Mouse (Mus musculus): ENCODE measurements at regions not wholly inside any gene's neighbourhood (a gene's known extent, or its start where the extent isn't known, plus 50 kb on each side); places are given as distances from the start of the nearest gene placed in this dataset.

- in situ Hi-C loops (cut with MboI; ENCODE audit: low sequenced_read_pairs in 2 of 2, unreplicated experiment in 2 of 2) = no loop called here
- no peaks in the 10 kb centered on the region for H3K9me3 ChIP-seq (ENCODE audit: control insufficient read depth, insufficient read depth, low read depth, low read length)
- TF ChIP-seq CHD2 (IDR thresholded peaks at IDR 0.05; ENCODE audit: low read depth, low read length) (no peak), MAFK (IDR thresholded peaks at IDR 0.05; ENCODE audit: insufficient read depth, low read depth, low read length) (no peak), HCFC1 (IDR thresholded peaks at IDR 0.05; ENCODE audit: borderline replicate concordance, insufficient read depth, low read length) (no peak), ZC3H11A (IDR thresholded peaks at IDR 0.05; ENCODE audit: borderline replicate concordance, low read depth, low read length) (no peak), ZNF384 (IDR thresholded peaks at IDR 0.05; ENCODE audit: low read depth, low read length) (no peak)
These were observed 129.0 kb upstream of the B3gat1 start for GRCm38 (mm10) chr9:26604552-26604951.

GRCm38 (mm10) chr9:26611711-26612437 is 121.7 kb upstream of the B3gat1 start:
- H3K36me3 ChIP-seq (ENCODE audit: control insufficient read depth, insufficient read depth, low read length, poor library complexity, severe bottlenecking) = no peaks in the 10 kb centered on the region
- in situ Hi-C loops (cut with MboI; ENCODE audit: low sequenced_read_pairs in 2 of 2, unreplicated experiment in 2 of 2) = no loop called here
- no peak for DNase-seq (ENCODE audit: low read depth, low spot score)
- H3K4me1 ChIP-seq (ENCODE audit: control insufficient read depth in 2 of 2, insufficient read depth in 2 of 2, low read length in 2 of 2, poor library complexity in 1 of 2) = no peaks in the 10 kb centered on the region
- no peak overlapping the region for H3K27ac ChIP-seq (ENCODE audit: insufficient read depth, low read depth, low read length, poor library complexity, severe bottlenecking)
- TF ChIP-seq ZNF384 (IDR thresholded peaks at IDR 0.05; ENCODE audit: low read depth, low read length) = no peak
- no peak for TF ChIP-seq HCFC1 (IDR thresholded peaks at IDR 0.05; ENCODE audit: borderline replicate concordance, insufficient read depth, low read length)
- TF ChIP-seq MAFK (IDR thresholded peaks at IDR 0.05; ENCODE audit: insufficient read depth, low read depth, low read length) = no peak
- no peak for TF ChIP-seq CHD2 (IDR thresholded peaks at IDR 0.05; ENCODE audit: low read depth, low read length)
- no peak for TF ChIP-seq ZC3H11A (IDR thresholded peaks at IDR 0.05; ENCODE audit: borderline replicate concordance, low read depth, low read length)
- no peaks in the 10 kb centered on the region for H3K9me3 ChIP-seq (ENCODE audit: control insufficient read depth, insufficient read depth, low read depth, low read length)
- H3K9ac ChIP-seq (ENCODE audit: insufficient read depth, low read depth, low read length, poor library complexity, severe bottlenecking) = no peak overlapping the region
- no peak overlapping the region for H3K4me3 ChIP-seq (ENCODE audit: insufficient read depth in 1 of 2, low read depth in 1 of 2, low read length in 2 of 2, poor library complexity in 1 of 2, severe bottlenecking in 1 of 2)

More at GRCm38 (mm10) chr9:26604552-26604951, 129.0 kb upstream of the B3gat1 start:
- Histone ChIP-seq H3K4me3 (ENCODE audit: insufficient read depth in 1 of 2, low read depth in 1 of 2, low read length in 2 of 2, poor library complexity in 1 of 2, severe bottlenecking in 1 of 2) (no peak overlapping the region), H3K9ac (ENCODE audit: insufficient read depth, low read depth, low read length, poor library complexity, severe bottlenecking) (no peak overlapping the region), H3K4me1 (ENCODE audit: control insufficient read depth in 2 of 2, insufficient read depth in 2 of 2, low read length in 2 of 2, poor library complexity in 1 of 2) (no peaks in the 10 kb centered on the region), H3K36me3 (ENCODE audit: control insufficient read depth, insufficient read depth, low read length, poor library complexity, severe bottlenecking) (no peaks in the 10 kb centered on the region), H3K27ac (ENCODE audit: insufficient read depth, low read depth, low read length, poor library complexity, severe bottlenecking) (no peak overlapping the region)
- DNase-seq (ENCODE audit: low read depth, low spot score) = no peak

- Histone ChIP-seq H3K4me3 (ENCODE audit: insufficient read depth in 1 of 2, low read depth in 1 of 2, low read length in 2 of 2, poor library complexity in 1 of 2, severe bottlenecking in 1 of 2) (no peak overlapping the region), H3K9ac (ENCODE audit: insufficient read depth, low read depth, low read length, poor library complexity, severe bottlenecking) (no peak overlapping the region), H3K36me3 (ENCODE audit: control insufficient read depth, insufficient read depth, low read length, poor library complexity, severe bottlenecking) (no peaks in the 10 kb centered on the region), H3K4me1 (ENCODE audit: control insufficient read depth in 2 of 2, insufficient read depth in 2 of 2, low read length in 2 of 2, poor library complexity in 1 of 2) (no peaks in the 10 kb centered on the region), H3K27ac (ENCODE audit: insufficient read depth, low read depth, low read length, poor library complexity, severe bottlenecking) (no peak overlapping the region), H3K9me3 (ENCODE audit: control insufficient read depth, insufficient read depth, low read depth, low read length) (no peaks in the 10 kb centered on the region)
- no peak for DNase-seq (ENCODE audit: low read depth, low spot score)
- TF ChIP-seq CHD2 (IDR thresholded peaks at IDR 0.05; ENCODE audit: low read depth, low read length) (no peak), ZC3H11A (IDR thresholded peaks at IDR 0.05; ENCODE audit: borderline replicate concordance, low read depth, low read length) (no peak), MAFK (IDR thresholded peaks at IDR 0.05; ENCODE audit: insufficient read depth, low read depth, low read length) (no peak), ZNF384 (IDR thresholded peaks at IDR 0.05; ENCODE audit: low read depth, low read length) (no peak), HCFC1 (IDR thresholded peaks at IDR 0.05; ENCODE audit: borderline replicate concordance, insufficient read depth, low read length) (no peak)
- in situ Hi-C loops (cut with MboI; ENCODE audit: low sequenced_read_pairs in 2 of 2, unreplicated experiment in 2 of 2) = no loop called here
These were observed 110.6 kb upstream of the B3gat1 start for GRCm38 (mm10) chr9:26622840-26623448.

- no peak for DNase-seq (ENCODE audit: low read depth, low spot score)
- Histone ChIP-seq H3K27ac (ENCODE audit: insufficient read depth, low read depth, low read length, poor library complexity, severe bottlenecking) (no peak overlapping the region), H3K4me3 (ENCODE audit: insufficient read depth in 1 of 2, low read depth in 1 of 2, low read length in 2 of 2, poor library complexity in 1 of 2, severe bottlenecking in 1 of 2) (no peak overlapping the region), H3K9ac (ENCODE audit: insufficient read depth, low read depth, low read length, poor library complexity, severe bottlenecking) (no peak overlapping the region), H3K9me3 (ENCODE audit: control insufficient read depth, insufficient read depth, low read depth, low read length) (no peaks in the 10 kb centered on the region), H3K4me1 (ENCODE audit: control insufficient read depth in 2 of 2, insufficient read depth in 2 of 2, low read length in 2 of 2, poor library complexity in 1 of 2) (no peaks in the 10 kb centered on the region), H3K36me3 (ENCODE audit: control insufficient read depth, insufficient read depth, low read length, poor library complexity, severe bottlenecking) (no peaks in the 10 kb centered on the region)
- TF ChIP-seq ZNF384 (IDR thresholded peaks at IDR 0.05; ENCODE audit: low read depth, low read length) = no peak
- no peak for TF ChIP-seq ZC3H11A (IDR thresholded peaks at IDR 0.05; ENCODE audit: borderline replicate concordance, low read depth, low read length)
- no peak for TF ChIP-seq CHD2 (IDR thresholded peaks at IDR 0.05; ENCODE audit: low read depth, low read length)
- TF ChIP-seq MAFK (IDR thresholded peaks at IDR 0.05; ENCODE audit: insufficient read depth, low read depth, low read length) = no peak
- no peak for TF ChIP-seq HCFC1 (IDR thresholded peaks at IDR 0.05; ENCODE audit: borderline replicate concordance, insufficient read depth, low read length)
- in situ Hi-C loops (cut with MboI; ENCODE audit: low sequenced_read_pairs in 2 of 2, unreplicated experiment in 2 of 2) = no loop called here
These were observed 108.2 kb upstream of the B3gat1 start for GRCm38 (mm10) chr9:26625171-26625937.

Data from ES-E14 (cell line).